Mouse (Mus musculus) small intestine, adult 2 months (tissue): ENCODE measurements around the gene Paf1. TPM values are rescaled to one million over a fixed set of nuclear protein-coding genes. Genes with fewer than 3 reads are reported as not detected.
"Not testable (repeated sequence)": the region's sequence is repeated elsewhere in the genome, so short reads cannot be mapped to it uniquely, and the experiment has no call there.

Experiments
- H3K27ac ChIP-seq: fragments of 200-500 bp; 2 replicates; pipeline ENCODE4 v1.5.1; 2012; ENCODE audit warnings: low read depth, low read length, control low read depth, inconsistent platforms; ENCODE audit not compliant: insufficient read depth
- H3K27me3 ChIP-seq: fragments of 200-500 bp; 2 replicates; pipeline ENCODE4 v1.6.1; 2012; ENCODE audit warnings: mild to moderate bottlenecking, moderate library complexity, low read length, inconsistent platforms; ENCODE audit not compliant: control insufficient read depth, insufficient read depth
- H3K36me3 ChIP-seq: fragments of 200-500 bp; 2 replicates; pipeline ENCODE4 v1.6.1; 2012; ENCODE audit warnings: mild to moderate bottlenecking, low read length, control low read depth, inconsistent platforms; ENCODE audit not compliant: control insufficient read depth, insufficient read depth
- H3K4me1 ChIP-seq: fragments of 200-500 bp; 2 replicates; pipeline ENCODE4 v1.6.1; 2012; ENCODE audit warnings: low read length, inconsistent platforms, mixed read lengths; ENCODE audit not compliant: control insufficient read depth, insufficient read depth, insufficient read length
- H3K4me3 ChIP-seq: fragments of 200-500 bp; 2 replicates; pipeline ENCODE4 v1.5.1; 2012; ENCODE audit warnings: low read depth, mild to moderate bottlenecking, control low read depth, inconsistent platforms, low read length, moderate library complexity
- CTCF ChIP-seq: fragments of 200-500 bp; IDR thresholded peaks from 2 replicates; pipeline ENCODE4 v1.5.1; 2012; ENCODE audit warnings: low read depth, mild to moderate bottlenecking, control low read depth, inconsistent platforms, low read length, moderate library complexity, mixed read lengths; ENCODE audit not compliant: insufficient replicate concordance, insufficient read length; ENCODE audit errors: extremely low read depth
- POLR2A ChIP-seq: fragments of 200-500 bp; IDR thresholded peaks from 2 replicates; pipeline ENCODE4 v1.6.1; 2012; ENCODE audit warnings: low read depth, mild to moderate bottlenecking, control low read depth, inconsistent platforms, low read length, moderate library complexity
- WGBS: fragments of 180-500 bp; shearing (Covaris S2); methylation state at CpG from one replicate; pipeline ENCODE4 v1.1.7; 2018; 5-methylcytosine and 5-hydroxymethylcytosine counted together
- polyA plus RNA-seq: library from polyadenylated mRNA; depleted of rRNA; stranded (reverse); fragments of >200 nt; gene quantifications from 2 replicates; pipeline ENCODE4 v1.2.3, GENCODE M21; 2012

The Paf1 gene
- polyA plus RNA-seq, 1 experiment, result 67.1 TPM

- Histone ChIP-seq H3K4me3 (no peak overlapping the region), H3K27ac (peak overlapping the region; percentile 68), H3K36me3 (peaks cover 7% of the 10 kb centered on the region; the same call in 1 of the 2 replicates), H3K4me1 (peaks cover 27% of the 10 kb centered on the region), H3K27me3 (no peaks in the 10 kb centered on the region)
- TF ChIP-seq CTCF (no peak), POLR2A (no peak)
- 68% methylated on average over 7 of the region's 7 CpGs for WGBS
These were observed 6.7 kb upstream of the Paf1 start for GRCm38 (mm10) chr7:28386007-28386406.

- Histone ChIP-seq H3K27me3 (no peaks in the 10 kb centered on the region), H3K4me3 (no peak overlapping the region), H3K27ac (peak overlapping the region; percentile 68), H3K36me3 (peaks cover 7% of the 10 kb centered on the region; the same call in 1 of the 2 replicates), H3K4me1 (peaks cover 27% of the 10 kb centered on the region)
- WGBS, result under 1% methylated on average over 4 of the region's 4 CpGs
- peak; percentile 96 for TF ChIP-seq CTCF
- TF ChIP-seq POLR2A, result no peak
These were observed 6.3 kb upstream of the Paf1 start for GRCm38 (mm10) chr7:28386462-28386861.

GRCm38 (mm10) chr7:28386877-28387276, 5.9 kb upstream of the Paf1 start:
- H3K4me3 ChIP-seq, H3K27me3 ChIP-seq, H3K27ac ChIP-seq, H3K36me3 ChIP-seq: not testable (repeated sequence)
- 68% methylated on average over 6 of the region's 6 CpGs for WGBS
- peaks cover 27% of the 10 kb centered on the region for H3K4me1 ChIP-seq

GRCm38 (mm10) chr7:28387384-28387783, 5.4 kb upstream of the Paf1 start:
- H3K36me3 ChIP-seq, result not testable (repeated sequence)

GRCm38 (mm10) chr7:28390331-28390730, 2.4 kb upstream of the Paf1 start:
- H3K27ac ChIP-seq, result no peak overlapping the region
- peaks cover 10% of the 10 kb centered on the region for H3K4me1 ChIP-seq
- 95% methylated on average over 3 of the region's 3 CpGs for WGBS
- H3K36me3 ChIP-seq, result peaks cover 8% of the 10 kb centered on the region
- TF ChIP-seq POLR2A (no peak), CTCF (no peak)
- no peaks in the 10 kb centered on the region for H3K27me3 ChIP-seq
- H3K4me3 ChIP-seq, result no peak overlapping the region

More at GRCm38 (mm10) chr7:28387384-28387783, 5.4 kb upstream of the Paf1 start:
- 86% methylated on average over 7 of the region's 7 CpGs for WGBS
- H3K27me3 ChIP-seq, H3K27ac ChIP-seq, H3K4me3 ChIP-seq: not testable (repeated sequence)
- H3K4me1 ChIP-seq, result peaks cover 24% of the 10 kb centered on the region

GRCm38 (mm10) chr7:28393272-28393951, 661 bp downstream of the Paf1 start:
- H3K27me3 ChIP-seq, result no peaks in the 10 kb centered on the region
- H3K4me1 ChIP-seq, result peaks cover 8% of the 10 kb centered on the region; the same call in 1 of the 2 replicates
- peak overlapping the region; percentile 57; the same call in 1 of the 2 replicates for H3K27ac ChIP-seq
- H3K4me3 ChIP-seq, result peak overlapping the region; percentile 97
- H3K36me3 ChIP-seq, result peaks cover 31% of the 10 kb centered on the region
- 4% methylated on average over 22 of the region's 22 CpGs for WGBS
- no peak for TF ChIP-seq POLR2A
- no peak for TF ChIP-seq CTCF

GRCm38 (mm10) chr7:28395425-28395824, 2.7 kb downstream of the Paf1 start:
- 99% methylated on average over 4 of the region's 4 CpGs for WGBS
- no peak for TF ChIP-seq CTCF
- no peak for TF ChIP-seq POLR2A
- H3K36me3 ChIP-seq, result peaks cover 43% of the 10 kb centered on the region

GRCm38 (mm10) chr7:28398000-28398399, 5.2 kb downstream of the Paf1 start:
- 63% methylated on average over 3 of the region's 3 CpGs for WGBS
- TF ChIP-seq POLR2A (no peak), CTCF (no peak)
- Histone ChIP-seq H3K4me3 (no peak overlapping the region), H3K4me1 (peaks cover 4% of the 10 kb centered on the region; the same call in 1 of the 2 replicates), H3K36me3 (peaks cover 60% of the 10 kb centered on the region), H3K27me3 (no peaks in the 10 kb centered on the region), H3K27ac (no peak overlapping the region)

More at GRCm38 (mm10) chr7:28395425-28395824, 2.7 kb downstream of the Paf1 start:
- H3K4me3 ChIP-seq, result no peak overlapping the region
- peaks cover 4% of the 10 kb centered on the region; the same call in 1 of the 2 replicates for H3K4me1 ChIP-seq
- H3K27ac ChIP-seq, result no peak overlapping the region
- no peaks in the 10 kb centered on the region for H3K27me3 ChIP-seq
